Mouse (Mus musculus) intestine, postnatal 0 days (tissue): ENCODE measurements around the gene Sh2b2. TPM values are rescaled to one million over a fixed set of nuclear protein-coding genes. Genes with fewer than 3 reads are reported as not detected.

Experiments
- ATAC-seq: fragments of 200-750 bp; cut with Nextera tagmentation; 2 replicates; pipeline ENCODE4 v1.8.0; 2017; ENCODE audit warnings: mild to moderate bottlenecking, moderate TSS enrichment, moderate library complexity
- H3K27ac ChIP-seq: fragments of 300-500 bp; sonication (generic); 2 replicates; pipeline ENCODE4 v1.5.1; 2014; ENCODE audit warnings: mild to moderate bottlenecking, low read depth, low read length, moderate library complexity
- H3K27me3 ChIP-seq: fragments of 300-500 bp; sonication (generic); replicated peaks from 2 replicates; pipeline ENCODE4 v1.6.1; 2014; ENCODE audit warnings: low read length, mixed read lengths; ENCODE audit not compliant: control insufficient read depth, insufficient read depth
- H3K36me3 ChIP-seq: fragments of 300-500 bp; sonication (generic); 2 replicates; pipeline ENCODE4 v1.6.1; 2014; ENCODE audit warnings: mild to moderate bottlenecking, moderate library complexity; ENCODE audit not compliant: control insufficient read depth, insufficient read depth
- H3K4me1 ChIP-seq: fragments of 300-500 bp; sonication (generic); replicated peaks from 2 replicates; pipeline ENCODE4 v1.6.1; 2014; ENCODE audit warnings: antibody characterized with exemption, low read length, mixed read lengths; ENCODE audit not compliant: control insufficient read depth, insufficient read depth
- H3K4me2 ChIP-seq: fragments of 300-500 bp; sonication (generic); replicated peaks from 2 replicates; pipeline ENCODE4 v1.6.1; 2014; ENCODE audit warnings: low read depth, mild to moderate bottlenecking, moderate library complexity
- H3K4me3 ChIP-seq: fragments of 300-500 bp; sonication (generic); 2 replicates; pipeline ENCODE4 v1.5.1; 2014; ENCODE audit warnings: low read depth, low read length
- H3K9ac ChIP-seq: fragments of 300-500 bp; sonication (generic); 2 replicates; pipeline ENCODE4 v1.6.1; 2014; ENCODE audit warnings: mild to moderate bottlenecking, low read depth, low read length
- H3K9me3 ChIP-seq: fragments of 300-500 bp; sonication (generic); 2 replicates; pipeline ENCODE4 v1.6.1; 2016; ENCODE audit warnings: mixed run types; ENCODE audit not compliant: control insufficient read depth
- CTCF ChIP-seq: sonication (generic); IDR thresholded peaks from 2 replicates; pipeline ENCODE4 v1.5.1; 2016; ENCODE audit warnings: low read depth, mild to moderate bottlenecking, control low read depth, antibody characterized with exemption, moderate library complexity
- WGBS: fragments of 180-500 bp; shearing (Covaris S2); extraction: QIAGEN DNeasy Blood & Tissue Kit; methylation state at CpG from one replicate; pipeline ENCODE4 v1.1.7; 2014; 5-methylcytosine and 5-hydroxymethylcytosine counted together
- polyA plus RNA-seq: library from polyadenylated mRNA; unstranded; fragments of >200 nt; fragmentation: Nextera tagmentation; extraction: Ambion mirVana; gene quantifications from 2 replicates; pipeline ENCODE4 v1.2.1, GENCODE M21; 2015

The Sh2b2 gene
- polyA plus RNA-seq, 1 experiment from 2014 or later: 1.0 TPM

DNA sequence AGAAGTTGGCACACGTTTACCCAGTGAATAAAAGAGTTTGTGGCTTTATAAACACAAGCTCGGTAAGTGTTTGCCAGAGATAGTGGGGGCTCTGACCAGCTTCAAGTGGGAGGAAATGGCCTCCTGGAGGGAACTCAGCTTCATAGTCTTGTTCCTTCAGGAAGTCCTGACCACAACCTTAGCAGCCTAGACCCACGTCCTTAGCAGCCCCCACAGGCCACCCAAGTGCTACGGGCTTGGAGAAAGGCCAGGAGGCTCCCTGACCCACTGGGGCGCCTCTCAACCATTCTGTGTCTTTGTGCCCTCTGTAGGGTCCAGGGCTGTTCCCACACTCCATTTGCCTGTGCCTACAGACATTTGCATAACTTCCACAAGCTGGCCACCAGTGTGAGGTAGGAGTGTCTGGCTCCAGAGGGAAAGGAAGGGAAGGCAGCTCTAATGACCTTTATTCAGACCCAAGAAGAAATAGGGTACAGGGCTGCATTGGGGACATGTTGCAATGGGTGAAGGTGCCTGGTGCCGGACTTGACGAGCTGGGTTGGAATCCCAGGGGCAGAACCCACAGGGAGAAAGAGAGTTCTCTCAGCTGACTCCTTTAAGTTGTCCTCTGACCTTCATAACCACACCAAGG, 20.0 kb downstream of the Sh2b2 start:
- Histone ChIP-seq H3K27ac (no peak overlapping the region), H3K4me3 (no peak overlapping the region), H3K9ac (no peak overlapping the region), H3K9me3 (no peaks in the 10 kb centered on the region), H3K27me3 (0 out of 2 replicates have a peak, but pooled peaks cover under 1% of the 10 kb centered on the region), H3K36me3 (peaks cover 5% of the 10 kb centered on the region; the same call in 1 of the 2 replicates), H3K4me1 (no peaks in the 10 kb centered on the region), H3K4me2 (no peak overlapping the region)
- 63% methylated on average over 7 of the region's 7 CpGs for WGBS
- TF ChIP-seq CTCF: no peak
- ATAC-seq: no peak

DNA sequence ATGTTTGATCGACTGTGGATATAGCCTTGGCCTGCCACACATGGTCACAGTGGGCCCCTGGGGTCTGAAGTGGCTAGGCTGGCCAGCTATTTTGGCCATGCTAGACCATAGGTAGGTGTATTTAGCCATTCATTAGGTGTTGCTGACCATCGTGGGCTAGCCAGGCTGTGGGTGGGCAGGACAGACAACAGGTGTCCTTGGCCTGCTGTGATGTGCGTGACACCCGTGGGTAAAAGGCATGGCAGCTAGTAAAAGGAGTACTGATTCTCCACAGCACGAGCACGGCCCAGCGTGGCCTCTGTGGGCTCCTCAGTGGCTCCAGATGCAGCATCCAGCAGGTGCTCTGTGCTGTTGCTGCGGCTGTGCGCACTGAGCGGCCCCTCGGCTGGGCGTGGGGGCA, 27.8 kb downstream of the Sh2b2 start:
- H3K9ac ChIP-seq: no peak overlapping the region
- H3K4me1 ChIP-seq: no peaks in the 10 kb centered on the region
- no peaks in the 10 kb centered on the region for H3K27me3 ChIP-seq
- no peak for ATAC-seq
- H3K4me3 ChIP-seq: no peak overlapping the region
- no peaks in the 10 kb centered on the region for H3K36me3 ChIP-seq
- no peak for TF ChIP-seq CTCF
- H3K4me2 ChIP-seq: no peak overlapping the region
- H3K9me3 ChIP-seq: no peaks in the 10 kb centered on the region
- WGBS: 85% methylated on average over 12 of the region's 12 CpGs
- H3K27ac ChIP-seq: no peak overlapping the region

DNA sequence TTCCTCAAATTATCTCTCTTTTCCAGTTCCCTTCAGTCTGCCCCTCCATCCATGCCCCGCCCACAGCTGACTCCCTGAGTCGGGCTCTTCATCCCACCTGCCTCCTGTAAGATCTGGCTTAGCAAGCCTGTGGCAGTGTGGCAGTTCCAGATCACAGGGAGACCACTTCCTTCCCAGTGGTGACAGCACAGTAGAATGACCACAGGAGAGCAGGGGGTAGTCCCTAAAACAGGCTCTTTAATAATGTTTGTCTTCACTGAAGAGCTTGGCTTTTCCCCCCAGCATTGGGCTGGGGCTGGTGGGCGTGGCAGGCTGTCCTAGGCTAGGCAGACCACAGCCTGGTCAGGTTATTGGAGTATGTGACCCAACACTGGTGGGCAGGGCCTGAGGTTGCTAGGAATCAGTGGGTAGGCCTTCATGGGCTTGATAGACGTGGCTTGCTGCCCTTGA, 28.4 kb downstream of the Sh2b2 start:
- 67% methylated on average over 4 of the region's 4 CpGs for WGBS
- Histone ChIP-seq H3K4me1 (no peaks in the 10 kb centered on the region), H3K27ac (no peak overlapping the region), H3K4me3 (no peak overlapping the region), H3K9ac (no peak overlapping the region), H3K4me2 (no peak overlapping the region), H3K27me3 (no peaks in the 10 kb centered on the region), H3K9me3 (no peaks in the 10 kb centered on the region), H3K36me3 (no peaks in the 10 kb centered on the region)
- no peak for ATAC-seq
- no peak for TF ChIP-seq CTCF

DNA sequence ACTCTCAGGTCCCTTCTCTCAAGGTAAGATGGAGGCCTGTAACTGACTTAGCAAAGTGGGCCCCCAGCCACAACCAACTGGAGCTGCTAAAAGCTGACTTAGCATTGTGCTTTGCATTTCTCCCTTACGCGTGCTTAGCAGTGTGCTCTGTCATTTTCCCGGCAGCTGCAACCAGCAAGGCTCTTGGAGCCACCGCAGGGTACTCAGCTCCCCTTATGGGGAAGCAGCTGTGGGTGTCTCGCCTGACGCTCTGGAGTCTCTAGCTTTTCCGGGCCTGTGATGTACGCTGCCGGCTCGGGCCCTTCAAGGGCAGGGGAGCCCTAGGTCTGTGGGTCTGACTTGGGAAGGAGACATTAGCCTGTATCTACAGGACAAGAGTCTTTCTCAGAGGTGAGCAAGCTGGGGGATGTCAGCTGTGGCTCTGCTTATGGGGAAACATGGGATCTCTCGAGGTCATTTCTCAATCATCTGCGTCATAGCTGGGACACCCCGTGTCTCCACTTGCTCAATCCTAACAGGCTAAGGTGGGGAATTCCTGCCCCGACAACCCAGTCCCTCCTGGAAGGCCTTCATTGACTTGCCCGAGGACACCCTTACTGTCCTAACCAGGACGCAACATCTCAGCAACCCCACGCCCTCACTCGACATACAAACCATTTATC, 29.2 kb downstream of the Sh2b2 start:
- H3K4me3 ChIP-seq: no peak overlapping the region
- no peak overlapping the region for H3K27ac ChIP-seq
- H3K27me3 ChIP-seq: no peaks in the 10 kb centered on the region
- WGBS: 75% methylated on average over 18 of the region's 18 CpGs
- no peaks in the 10 kb centered on the region for H3K4me1 ChIP-seq
- no peaks in the 10 kb centered on the region for H3K9me3 ChIP-seq
- TF ChIP-seq CTCF: no peak
- H3K4me2 ChIP-seq: no peak overlapping the region
- ATAC-seq: no peak
- no peak overlapping the region for H3K9ac ChIP-seq
- H3K36me3 ChIP-seq: no peaks in the 10 kb centered on the region

DNA sequence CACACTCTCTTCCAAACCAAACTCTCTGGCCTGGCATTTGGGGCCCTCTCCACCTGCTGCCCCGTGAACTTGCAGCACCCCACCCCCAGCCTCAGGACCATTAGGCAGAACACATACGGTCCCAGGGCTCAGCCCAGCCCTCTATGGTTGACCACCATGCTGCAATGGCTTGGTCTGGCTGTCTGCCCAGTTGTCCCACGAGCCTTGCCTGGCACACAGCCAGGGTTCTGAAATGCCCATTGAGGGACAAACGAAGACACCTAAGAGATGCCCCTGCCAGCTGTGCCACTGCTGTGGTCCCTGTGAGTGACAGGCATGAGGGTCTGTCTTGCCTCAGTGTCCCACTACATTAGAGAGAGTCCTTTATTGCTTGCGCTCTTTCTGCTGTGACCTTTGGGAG, 30.4 kb downstream of the Sh2b2 start:
- no peaks in the 10 kb centered on the region for H3K27me3 ChIP-seq
- H3K4me1 ChIP-seq: no peaks in the 10 kb centered on the region
- no peak for ATAC-seq
- no peak overlapping the region for H3K4me2 ChIP-seq
- 76% methylated on average over 5 of the region's 5 CpGs for WGBS
- no peaks in the 10 kb centered on the region for H3K9me3 ChIP-seq
- no peak overlapping the region for H3K4me3 ChIP-seq
- no peak overlapping the region for H3K27ac ChIP-seq
- TF ChIP-seq CTCF: no peak
- H3K9ac ChIP-seq: no peak overlapping the region
- no peaks in the 10 kb centered on the region for H3K36me3 ChIP-seq

DNA sequence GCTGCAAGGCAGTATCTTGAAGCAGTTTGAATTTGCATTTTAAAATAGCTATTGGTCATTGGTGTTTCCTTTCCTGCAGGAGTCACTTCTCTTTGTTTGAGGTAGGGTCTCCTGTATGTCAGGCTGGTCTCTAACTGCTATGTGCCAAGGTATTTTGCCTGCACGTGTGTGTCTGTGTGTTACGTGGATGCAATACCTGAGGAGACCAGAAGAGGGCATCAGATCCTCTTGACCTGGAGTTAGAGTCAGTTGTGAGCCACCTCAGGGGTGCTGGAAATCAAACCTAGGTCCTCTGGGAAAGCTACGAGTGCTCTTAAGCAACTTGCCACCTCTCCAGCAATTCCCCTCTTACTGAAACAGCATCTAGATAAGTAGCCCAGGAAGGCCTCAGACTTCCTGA, 31.1 kb downstream of the Sh2b2 start:
- Histone ChIP-seq H3K36me3 (no peaks in the 10 kb centered on the region), H3K4me3 (no peak overlapping the region), H3K9ac (no peak overlapping the region), H3K27ac (no peak overlapping the region), H3K4me1 (no peaks in the 10 kb centered on the region), H3K9me3 (no peaks in the 10 kb centered on the region), H3K27me3 (no peaks in the 10 kb centered on the region), H3K4me2 (no peak overlapping the region)
- 88% methylated on average over 3 of the region's 3 CpGs for WGBS
- TF ChIP-seq CTCF: peak; percentile 46
- ATAC-seq: no peak
